Mouse (Mus musculus) hindbrain, embryonic 14.5 days (tissue): ENCODE measurements around the gene Msi2. TPM values are rescaled to one million over a fixed set of nuclear protein-coding genes. Genes with fewer than 3 reads are reported as not detected.

Source experiments
- ATAC-seq: fragments of 200-750 bp; cut with Nextera tagmentation; 2 replicates; pipeline ENCODE4 v1.8.0; 2017; ENCODE audit warnings: moderate number of reproducible peaks, mild to moderate bottlenecking, moderate TSS enrichment, moderate library complexity; ENCODE audit not compliant: low FRiP score
- DNase-seq: peaks from one replicate; pipeline ENCODE4 v3.0.0-alpha.2; 2015; ENCODE audit warnings: low spot score
- H3K27ac ChIP-seq: fragments of 300-500 bp; sonication (generic); 2 replicates; pipeline ENCODE4 v1.5.1; 2014; ENCODE audit warnings: mild to moderate bottlenecking, moderate library complexity
- H3K27me3 ChIP-seq: fragments of 300-500 bp; sonication (generic); 2 replicates; pipeline ENCODE4 v1.6.1; 2014; ENCODE audit warnings: mild to moderate bottlenecking, low read length, mixed read lengths; ENCODE audit not compliant: control insufficient read depth, insufficient read depth
- H3K36me3 ChIP-seq: fragments of 300-500 bp; sonication (generic); replicated peaks from 2 replicates; pipeline ENCODE4 v1.6.1; 2014; ENCODE audit not compliant: control insufficient read depth, insufficient read depth
- H3K4me1 ChIP-seq: fragments of 300-500 bp; sonication (generic); replicated peaks from 2 replicates; pipeline ENCODE4 v1.6.1; 2014; ENCODE audit warnings: antibody characterized with exemption, low read length, mixed read lengths; ENCODE audit not compliant: control insufficient read depth, insufficient read depth
- H3K4me2 ChIP-seq: fragments of 300-500 bp; sonication (generic); replicated peaks from 2 replicates; pipeline ENCODE4 v1.6.1; 2014; ENCODE audit warnings: mild to moderate bottlenecking, moderate library complexity
- H3K4me3 ChIP-seq: fragments of 300-500 bp; sonication (generic); replicated peaks from 2 replicates; pipeline ENCODE4 v1.5.1; 2014; ENCODE audit warnings: mild to moderate bottlenecking, low read length
- H3K9ac ChIP-seq: fragments of 300-500 bp; sonication (generic); 2 replicates; pipeline ENCODE4 v1.6.1; 2014
- H3K9me3 ChIP-seq: fragments of 300-500 bp; sonication (generic); 2 replicates; pipeline ENCODE4 v1.6.1; 2016; ENCODE audit warnings: low read length; ENCODE audit not compliant: control insufficient read depth
- WGBS: fragments of 180-500 bp; shearing (Covaris S2); extraction: QIAGEN DNeasy Blood & Tissue Kit; methylation state at CpG from one replicate; pipeline ENCODE4 v1.1.7; 2014; 5-methylcytosine and 5-hydroxymethylcytosine counted together
- polyA plus RNA-seq: library from polyadenylated mRNA; unstranded; fragments of >200 nt; fragmentation: Nextera tagmentation; extraction: Ambion mirVana; gene quantifications from 2 replicates; pipeline ENCODE4 v1.2.1, GENCODE M21; 2014

Msi2 gene
- polyA plus RNA-seq, 1 experiment from 2014 or later = 26.5 TPM

- DNase-seq (no peak), ATAC-seq (no peak)
- Histone ChIP-seq H3K4me3 (no peak overlapping the region), H3K9ac (no peak overlapping the region), H3K4me2 (no peak overlapping the region), H3K9me3 (no peaks in the 10 kb centered on the region), H3K4me1 (peaks cover 55% of the 10 kb centered on the region), H3K27me3 (no peaks in the 10 kb centered on the region), H3K36me3 (no peaks in the 10 kb centered on the region), H3K27ac (peak overlapping the region; percentile 29; the same call in 1 of the 2 replicates)
- WGBS = 92% methylated on average over 9 of the region's 9 CpGs
Observed at GRCm38 (mm10) chr11:88419657-88420366, 298.5 kb downstream of the Msi2 start.

GRCm38 (mm10) chr11:88419064-88419463 lies 299.2 kb downstream of the Msi2 start:
- H3K4me1 ChIP-seq = peaks cover 55% of the 10 kb centered on the region
- no peak overlapping the region for H3K4me2 ChIP-seq

GRCm38 (mm10) chr11:88414157-88414870 lies 304.0 kb downstream of the Msi2 start:
- ATAC-seq (peak; percentile 66), DNase-seq (no peak)
- Histone ChIP-seq H3K9me3 (no peaks in the 10 kb centered on the region), H3K4me3 (no peak overlapping the region), H3K27me3 (no peaks in the 10 kb centered on the region), H3K27ac (peak overlapping the region; percentile 62), H3K4me1 (peaks cover 43% of the 10 kb centered on the region), H3K9ac (no peak overlapping the region; the same call in 1 of the 2 replicates), H3K4me2 (no peak overlapping the region), H3K36me3 (no peaks in the 10 kb centered on the region)
- 34% methylated on average over 18 of the region's 18 CpGs for WGBS

More at GRCm38 (mm10) chr11:88419064-88419463, 299.2 kb downstream of the Msi2 start:
- H3K9me3 ChIP-seq = no peaks in the 10 kb centered on the region
- ATAC-seq = no peak
- H3K36me3 ChIP-seq = no peaks in the 10 kb centered on the region
- DNase-seq = no peak
- no peak overlapping the region for H3K9ac ChIP-seq
- no peak overlapping the region for H3K4me3 ChIP-seq
- WGBS = 65% methylated on average over 7 of the region's 7 CpGs
- H3K27ac ChIP-seq = peak overlapping the region; percentile 45
- H3K27me3 ChIP-seq = no peaks in the 10 kb centered on the region

DNA sequence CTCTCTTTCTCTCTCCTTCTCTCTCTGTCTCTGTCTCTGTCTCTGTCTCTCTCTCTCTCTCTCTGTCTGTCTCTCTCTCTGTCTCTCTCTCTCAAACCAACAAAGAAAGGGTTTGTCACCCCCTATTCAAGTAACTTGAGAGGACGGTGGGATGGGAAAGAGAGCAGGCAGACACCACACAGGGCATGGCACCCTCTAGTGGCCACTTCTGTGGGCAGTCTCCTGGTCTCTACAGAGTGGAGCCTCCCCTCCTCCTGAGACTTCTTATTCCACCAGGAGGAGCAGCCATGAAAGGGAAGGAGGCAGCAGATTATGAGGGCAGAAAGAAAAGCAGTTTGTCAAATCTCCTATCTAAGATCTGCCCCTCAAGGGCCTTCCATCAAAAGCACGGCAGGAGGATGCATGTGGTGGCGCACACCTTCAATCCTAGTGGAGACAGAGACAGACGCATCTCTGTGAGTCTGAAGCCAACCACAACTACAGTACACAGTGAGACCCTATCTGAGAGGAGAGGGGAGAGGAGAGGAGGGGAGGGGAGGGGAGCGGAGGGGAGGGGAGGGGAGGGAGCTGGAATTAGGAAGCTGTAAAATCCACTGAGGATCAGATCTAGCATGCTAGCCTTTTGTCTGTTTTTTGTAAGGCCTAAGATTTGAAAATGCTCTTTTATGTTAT lies 305.8 kb downstream of the Msi2 start:
- H3K4me2 ChIP-seq = no peak overlapping the region
- no peaks in the 10 kb centered on the region for H3K27me3 ChIP-seq
- no peaks in the 10 kb centered on the region for H3K9me3 ChIP-seq
- WGBS = 12% methylated on average over 5 of the region's 5 CpGs
- H3K4me1 ChIP-seq = peaks cover 42% of the 10 kb centered on the region
- ATAC-seq (peak; percentile 73; the same call in 1 of the 2 replicates), DNase-seq (peak; percentile 75)
- H3K9ac ChIP-seq = no peak overlapping the region
- no peaks in the 10 kb centered on the region for H3K36me3 ChIP-seq
- H3K4me3 ChIP-seq = no peak overlapping the region
- H3K27ac ChIP-seq = peak overlapping the region; percentile 63

DNA sequence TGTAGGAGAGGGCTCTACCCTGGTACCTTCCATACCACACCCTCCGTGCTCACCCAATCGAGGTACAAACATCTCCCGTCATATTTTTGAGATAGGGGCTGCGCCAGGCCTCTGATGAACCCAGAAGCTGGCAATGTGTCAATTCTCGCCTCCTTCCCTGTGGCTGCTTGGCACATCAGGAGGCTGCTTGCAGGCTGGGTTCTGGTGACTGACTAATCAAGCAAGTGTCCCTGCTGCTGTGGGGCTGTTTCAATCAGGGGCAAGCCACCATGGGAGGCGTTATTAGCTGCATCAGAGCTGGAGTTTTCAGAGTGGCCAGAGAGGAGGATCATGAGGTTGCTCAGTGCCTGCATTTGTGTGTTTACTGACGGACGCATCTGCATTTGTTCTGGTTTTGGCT lies 310.0 kb downstream of the Msi2 start:
- H3K4me2 ChIP-seq = no peak overlapping the region
- 60% methylated on average over 8 of the region's 8 CpGs for WGBS
- H3K4me1 ChIP-seq = peaks cover 61% of the 10 kb centered on the region
- no peak for DNase-seq
- no peak for ATAC-seq
- H3K27me3 ChIP-seq = no peaks in the 10 kb centered on the region
- H3K9me3 ChIP-seq = no peaks in the 10 kb centered on the region
- no peak overlapping the region for H3K4me3 ChIP-seq
- H3K9ac ChIP-seq = no peak overlapping the region
- no peaks in the 10 kb centered on the region for H3K36me3 ChIP-seq
- H3K27ac ChIP-seq = peak overlapping the region; percentile 58

GRCm38 (mm10) chr11:88406408-88406915 lies 311.9 kb downstream of the Msi2 start:
- Histone ChIP-seq H3K4me3 (no peak overlapping the region), H3K4me2 (no peak overlapping the region), H3K36me3 (no peaks in the 10 kb centered on the region), H3K27ac (peak overlapping the region; percentile 85), H3K9ac (no peak overlapping the region), H3K27me3 (no peaks in the 10 kb centered on the region), H3K9me3 (no peaks in the 10 kb centered on the region), H3K4me1 (peaks cover 62% of the 10 kb centered on the region)
- DNase-seq (no peak), ATAC-seq (peak; percentile 19; the same call in 1 of the 2 replicates)
- 19% methylated on average over 3 of the region's 3 CpGs for WGBS

DNA sequence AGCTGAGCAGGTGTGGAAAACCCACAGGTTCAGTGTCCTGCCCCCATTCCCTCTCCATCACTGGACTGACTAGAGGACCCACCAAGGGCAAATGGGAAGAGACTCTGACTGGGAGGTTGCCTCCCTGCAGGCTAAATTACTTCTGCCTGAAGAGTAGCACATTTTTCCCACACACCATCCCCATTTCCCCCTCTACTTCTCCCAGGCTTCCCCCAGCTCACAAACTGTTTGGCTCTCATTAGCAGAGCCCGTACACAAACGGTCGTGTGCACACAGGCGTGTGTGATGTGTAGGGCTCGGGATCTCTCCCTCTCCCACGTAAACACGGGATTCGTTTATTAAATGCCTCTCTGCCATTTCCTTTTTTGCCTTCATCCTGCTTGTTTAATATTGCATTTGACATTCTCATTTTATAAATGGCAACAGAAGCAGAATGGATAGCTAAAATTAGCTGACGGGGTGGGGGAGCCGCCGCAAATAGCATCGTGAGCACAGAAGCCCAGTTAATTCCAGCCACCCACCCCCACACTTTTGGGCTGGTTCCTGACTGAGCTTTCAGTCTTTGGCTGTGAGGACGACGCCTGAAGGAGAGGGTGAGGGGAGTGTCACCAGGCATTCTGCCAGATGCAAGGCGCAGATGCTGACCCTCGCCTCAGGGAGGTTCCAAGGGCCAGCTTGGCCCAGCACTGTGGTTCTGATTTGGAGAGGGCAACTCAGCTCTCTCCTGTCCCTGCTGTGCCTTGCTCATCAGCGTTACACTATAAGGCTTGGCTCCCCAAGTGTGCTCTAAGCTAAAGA lies 313.3 kb downstream of the Msi2 start:
- Histone ChIP-seq H3K4me1 (peaks cover 73% of the 10 kb centered on the region), H3K27ac (peak overlapping the region; percentile 85), H3K4me2 (peak overlapping the region; percentile 19), H3K36me3 (no peaks in the 10 kb centered on the region), H3K27me3 (no peaks in the 10 kb centered on the region), H3K9ac (peak overlapping the region; percentile 50), H3K9me3 (no peaks in the 10 kb centered on the region), H3K4me3 (no peak overlapping the region)
- 13% methylated on average over 17 of the region's 17 CpGs for WGBS
- ATAC-seq (peak; percentile 51; the same call in 1 of the 2 replicates), DNase-seq (peak; percentile 68)

- H3K4me1 ChIP-seq = peaks cover 79% of the 10 kb centered on the region
- 45% methylated on average over 5 of the region's 5 CpGs for WGBS
- ATAC-seq (no peak), DNase-seq (no peak)
- peak overlapping the region; percentile 85 for H3K27ac ChIP-seq
- H3K27me3 ChIP-seq = no peaks in the 10 kb centered on the region
- peak overlapping the region; percentile 19; the same call in 1 of the 2 replicates for H3K4me2 ChIP-seq
- no peaks in the 10 kb centered on the region for H3K9me3 ChIP-seq
- no peaks in the 10 kb centered on the region for H3K36me3 ChIP-seq
- no peak overlapping the region for H3K4me3 ChIP-seq
- H3K9ac ChIP-seq = peak overlapping the region; percentile 50
Observed at GRCm38 (mm10) chr11:88404247-88404677, 314.1 kb downstream of the Msi2 start.
